Mouse (Mus musculus): ENCODE results near the gene Itga7.

DNA sequence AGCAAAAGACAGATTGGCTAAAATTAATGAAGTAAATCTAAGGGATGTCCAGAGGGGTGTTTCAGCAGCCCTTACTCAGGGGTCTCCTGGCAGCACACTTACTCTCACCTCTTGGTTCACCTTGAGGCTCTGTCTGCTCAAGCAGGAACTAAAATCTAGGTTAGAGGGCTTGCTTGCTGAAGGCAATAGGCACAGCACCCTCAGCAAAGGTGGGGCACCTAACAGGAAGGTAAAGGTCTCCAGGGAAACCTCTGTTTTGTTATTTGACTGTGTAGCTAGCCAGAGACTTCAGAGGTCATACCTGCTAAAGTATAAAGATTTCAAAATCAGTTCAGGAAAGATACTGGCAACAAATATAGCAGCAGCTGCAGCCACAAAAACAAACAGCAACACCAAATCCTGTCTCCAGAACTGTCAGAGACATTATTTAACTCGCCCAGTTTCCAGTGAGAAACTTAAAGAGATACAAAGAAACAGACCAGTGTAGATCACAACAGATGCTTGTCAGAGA is 37.2 kb downstream of the Itga7 start:
- no peak for TF ChIP-seq CTCF (IDR thresholded peaks at IDR 0.05 in 2 of 3, conservative IDR thresholded peaks at IDR 0.05 in 1 of 3; ENCODE audit: control insufficient read depth in 1 of 3, insufficient read depth in 1 of 3, low read depth in 2 of 3, low read length in 3 of 3, poor library complexity in 1 of 3, severe bottlenecking in 1 of 3)
- TF ChIP-seq CHD2 (IDR thresholded peaks at IDR 0.05; ENCODE audit: low read length), result no peak
- no peak for TF ChIP-seq MAFK (IDR thresholded peaks at IDR 0.05; ENCODE audit: borderline replicate concordance, low read depth, low read length)
- TF ChIP-seq MEF2A (IDR thresholded peaks at IDR 0.05; ENCODE audit: extremely low read depth, insufficient replicate concordance, low read depth, low read length, poor library complexity, severe bottlenecking), result no peak
